Mouse (Mus musculus): ENCODE measurements around the gene Dmrtc1a. TPM values are rescaled to one million over a fixed set of nuclear protein-coding genes. Genes with fewer than 3 reads are reported as not detected.
"Not testable (repeated sequence)": the region's sequence is repeated elsewhere in the genome, so short reads cannot be mapped to it uniquely, and the experiment has no call there.

The Dmrtc1a gene
- polyA plus RNA-seq (2015; fragmentation: Nextera tagmentation; extraction: Ambion mirVana), result 2.2 and 2.3 TPM in 2 replicates

DNA sequence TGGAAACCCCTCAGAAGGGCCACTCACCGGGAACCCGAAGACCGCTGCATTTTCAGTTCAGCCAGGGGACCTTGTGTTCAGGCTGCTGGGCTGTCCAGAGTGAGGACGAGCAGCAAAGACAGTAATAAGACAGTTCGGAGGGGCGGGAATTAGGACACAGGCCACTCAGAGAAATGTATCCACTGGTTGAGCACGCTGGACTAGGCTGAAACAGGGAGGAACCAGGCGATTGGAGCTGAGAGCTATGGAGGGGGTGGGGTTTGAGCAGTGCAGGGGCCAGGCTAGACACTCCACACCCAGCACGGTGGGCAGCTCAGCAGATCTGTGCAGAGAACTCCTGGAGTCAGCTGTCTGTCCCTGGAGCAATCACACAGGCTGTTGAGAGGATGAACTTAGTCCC is at the start of gene Dmrtc1a, which contains the start of gene 1700011M02Rik:
Gene Dmrtc1a (minus strand): TSS at position 101 of the 400 bp plus-strand sequence.
Gene 1700011M02Rik (plus strand): TSS at position 319 of the 400 bp plus-strand sequence.
- ATAC-seq, result not testable (repeated sequence)
- WGBS, result 86% methylated on average over 5 of the region's 9 CpGs

DNA sequence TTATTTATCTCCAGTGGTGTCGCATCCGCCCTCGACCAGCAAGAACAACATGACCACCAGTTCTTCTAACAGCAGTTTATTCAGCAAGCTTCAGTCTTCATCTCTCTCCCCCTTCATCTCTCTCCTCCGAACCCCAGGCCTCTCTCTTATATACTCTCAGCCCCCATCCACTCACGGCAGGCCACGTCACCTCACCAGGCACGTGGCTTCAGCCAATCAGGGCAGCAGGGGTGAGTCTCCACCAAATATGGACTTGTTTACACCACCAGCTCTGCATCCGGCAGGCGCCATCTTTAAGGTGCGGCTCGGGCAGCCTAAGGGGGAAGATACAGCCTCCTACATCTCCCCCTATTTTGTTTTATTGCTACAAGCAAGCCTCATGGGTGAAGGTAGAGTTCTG is 41.6 kb upstream of the Dmrtc1a start:
- H3K4me2 ChIP-seq (ENCODE audit: low read length); H3K9ac ChIP-seq (ENCODE audit: low read depth, low read length); H3K27ac ChIP-seq (ENCODE audit: low read length); ATAC-seq; H3K36me3 ChIP-seq (ENCODE audit: control insufficient read depth, insufficient read depth, low read length); H3K27me3 ChIP-seq (ENCODE audit: control insufficient read depth, insufficient read depth, low read depth, low read length); H3K4me3 ChIP-seq (ENCODE audit: low read depth, low read length); H3K4me1 ChIP-seq (ENCODE audit: control insufficient read depth, insufficient read depth, low read length); H3K9me3 ChIP-seq (replicated peaks; ENCODE audit: control insufficient read depth, low read length, poor library complexity, severe bottlenecking): not testable (repeated sequence)
- WGBS, result 87% methylated on average over 11 of the region's 11 CpGs

More for the DNA sequence above, at the start of gene Dmrtc1a, which contains the start of gene 1700011M02Rik:
- H3K27me3 ChIP-seq (ENCODE audit: control insufficient read depth, insufficient read depth, low read depth, low read length); H3K36me3 ChIP-seq (ENCODE audit: control insufficient read depth, insufficient read depth, low read length); H3K4me2 ChIP-seq (ENCODE audit: low read length); H3K9ac ChIP-seq (ENCODE audit: low read depth, low read length); H3K4me3 ChIP-seq (ENCODE audit: low read depth, low read length); H3K27ac ChIP-seq (ENCODE audit: low read length); H3K9me3 ChIP-seq (replicated peaks; ENCODE audit: control insufficient read depth, low read length, poor library complexity, severe bottlenecking); H3K4me1 ChIP-seq (ENCODE audit: control insufficient read depth, insufficient read depth, low read length): not testable (repeated sequence)

DNA sequence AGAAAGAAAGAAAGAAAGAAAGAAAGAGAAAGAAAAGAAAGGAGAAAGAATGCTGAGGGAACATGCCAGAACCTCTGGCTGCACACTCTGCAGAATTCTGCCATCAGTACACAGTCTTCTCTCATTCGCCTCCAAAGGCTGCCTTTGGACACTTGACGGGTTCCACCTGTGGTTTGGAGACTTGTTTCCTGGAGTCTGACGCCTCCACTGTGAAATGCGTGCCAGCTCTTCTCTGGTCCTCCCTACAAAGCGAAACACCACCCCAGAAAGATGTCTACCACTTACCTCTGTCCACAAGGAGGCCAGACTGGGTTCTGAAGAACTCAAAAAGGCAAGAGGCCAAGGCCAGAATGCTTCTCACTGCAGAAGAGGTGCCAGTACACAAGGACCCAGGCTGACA is 28.3 kb upstream of the Dmrtc1a start:
- Histone ChIP-seq H3K9ac (ENCODE audit: low read depth, low read length) (no peak overlapping the region), H3K27ac (ENCODE audit: low read length) (no peak overlapping the region), H3K27me3 (ENCODE audit: control insufficient read depth, insufficient read depth, low read depth, low read length) (no peaks in the 10 kb centered on the region; the same call in 1 of the 2 replicates), H3K4me3 (ENCODE audit: low read depth, low read length) (no peak overlapping the region), H3K9me3 (replicated peaks; ENCODE audit: control insufficient read depth, low read length, poor library complexity, severe bottlenecking) (no peaks in the 10 kb centered on the region), H3K36me3 (ENCODE audit: control insufficient read depth, insufficient read depth, low read length) (no peaks in the 10 kb centered on the region), H3K4me2 (ENCODE audit: low read length) (no peak overlapping the region), H3K4me1 (ENCODE audit: control insufficient read depth, insufficient read depth, low read length) (no peaks in the 10 kb centered on the region)
- 82% methylated on average over 5 of the region's 5 CpGs for WGBS
- no peak for ATAC-seq

GRCm38 (mm10) chrX:102934395-102934764 is 25.9 kb upstream of the Dmrtc1a start:
- Histone ChIP-seq H3K36me3 (ENCODE audit: control insufficient read depth, insufficient read depth, low read length) (no peaks in the 10 kb centered on the region), H3K27me3 (ENCODE audit: control insufficient read depth, insufficient read depth, low read depth, low read length) (no peaks in the 10 kb centered on the region; the same call in 1 of the 2 replicates), H3K4me2 (ENCODE audit: low read length) (peak overlapping the region; percentile 58), H3K9ac (ENCODE audit: low read depth, low read length) (peak overlapping the region; percentile 74; the same call in 1 of the 2 replicates), H3K27ac (ENCODE audit: low read length) (no peak overlapping the region), H3K4me3 (ENCODE audit: low read depth, low read length) (peak overlapping the region; percentile 57), H3K9me3 (replicated peaks; ENCODE audit: control insufficient read depth, low read length, poor library complexity, severe bottlenecking) (no peaks in the 10 kb centered on the region), H3K4me1 (ENCODE audit: control insufficient read depth, insufficient read depth, low read length) (no peaks in the 10 kb centered on the region)
- WGBS, result 53% methylated on average over 8 of the region's 8 CpGs
- no peak; the same call in 1 of the 2 replicates for ATAC-seq

DNA sequence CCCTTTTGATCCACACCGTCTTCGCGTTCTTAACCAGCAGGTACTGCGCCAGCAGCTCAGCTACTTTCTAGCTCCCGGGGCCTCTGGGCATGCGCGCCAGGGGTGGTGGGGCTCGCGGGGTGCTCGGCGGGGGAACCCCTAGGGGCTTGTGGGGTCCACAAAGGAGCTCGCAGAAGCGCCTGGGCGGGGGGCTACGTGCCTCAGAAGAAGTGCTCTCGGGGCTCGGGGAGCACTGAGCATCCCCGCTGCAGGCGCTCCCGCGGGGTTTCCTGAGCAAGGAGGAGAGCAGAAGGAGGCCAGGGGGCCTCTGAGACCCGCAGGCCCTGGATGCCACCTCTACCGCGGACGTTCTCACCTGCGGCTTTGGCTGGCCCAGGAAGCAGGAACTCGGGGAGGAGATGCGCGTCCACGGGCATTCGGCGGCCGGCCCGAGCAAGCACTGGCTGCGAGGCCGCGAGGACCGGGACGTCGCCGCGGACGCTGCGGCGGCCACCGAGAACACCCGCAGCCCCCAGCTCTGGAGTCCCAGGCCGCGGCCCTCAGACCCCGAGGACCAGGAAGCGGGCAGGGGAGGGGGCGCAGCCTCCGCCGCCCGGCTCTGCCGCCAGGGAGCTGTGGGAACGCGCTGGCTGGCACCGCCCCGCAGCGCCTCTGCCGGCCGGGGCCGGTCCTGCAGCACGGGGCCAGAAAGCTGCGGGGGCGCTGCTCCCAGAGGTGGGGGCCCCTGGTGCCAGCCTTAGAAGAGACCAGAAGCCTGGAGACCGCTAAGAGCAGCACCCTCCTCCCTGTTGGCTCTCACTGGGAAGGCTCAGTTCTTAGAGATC is 25.3 kb upstream of the Dmrtc1a start:
- WGBS, result 29% methylated on average over 28 of the region's 68 CpGs
- Histone ChIP-seq H3K4me1 (ENCODE audit: control insufficient read depth, insufficient read depth, low read length) (no peaks in the 10 kb centered on the region), H3K4me2 (ENCODE audit: low read length) (peak overlapping the region; percentile 58), H3K36me3 (ENCODE audit: control insufficient read depth, insufficient read depth, low read length) (no peaks in the 10 kb centered on the region), H3K9me3 (replicated peaks; ENCODE audit: control insufficient read depth, low read length, poor library complexity, severe bottlenecking) (no peaks in the 10 kb centered on the region), H3K9ac (ENCODE audit: low read depth, low read length) (peak overlapping the region; percentile 74), H3K4me3 (ENCODE audit: low read depth, low read length) (peak overlapping the region; percentile 57), H3K27me3 (ENCODE audit: control insufficient read depth, insufficient read depth, low read depth, low read length) (no peaks in the 10 kb centered on the region; the same call in 1 of the 2 replicates), H3K27ac (ENCODE audit: low read length) (peak overlapping the region; percentile 57)
- peak; percentile 86 for ATAC-seq

GRCm38 (mm10) chrX:102932992-102933570 is 24.6 kb upstream of the Dmrtc1a start:
- Histone ChIP-seq H3K27me3 (ENCODE audit: control insufficient read depth, insufficient read depth, low read depth, low read length) (no peaks in the 10 kb centered on the region; the same call in 1 of the 2 replicates), H3K4me1 (ENCODE audit: control insufficient read depth, insufficient read depth, low read length) (no peaks in the 10 kb centered on the region), H3K27ac (ENCODE audit: low read length) (peak overlapping the region; percentile 57), H3K9ac (ENCODE audit: low read depth, low read length) (peak overlapping the region; percentile 74), H3K36me3 (ENCODE audit: control insufficient read depth, insufficient read depth, low read length) (no peaks in the 10 kb centered on the region), H3K4me2 (ENCODE audit: low read length) (peak overlapping the region; percentile 58), H3K4me3 (ENCODE audit: low read depth, low read length) (peak overlapping the region; percentile 57), H3K9me3 (replicated peaks; ENCODE audit: control insufficient read depth, low read length, poor library complexity, severe bottlenecking) (no peaks in the 10 kb centered on the region)
- ATAC-seq, result no peak; the same call in 1 of the 2 replicates
- WGBS, result 53% methylated on average over 12 of the region's 12 CpGs

DNA sequence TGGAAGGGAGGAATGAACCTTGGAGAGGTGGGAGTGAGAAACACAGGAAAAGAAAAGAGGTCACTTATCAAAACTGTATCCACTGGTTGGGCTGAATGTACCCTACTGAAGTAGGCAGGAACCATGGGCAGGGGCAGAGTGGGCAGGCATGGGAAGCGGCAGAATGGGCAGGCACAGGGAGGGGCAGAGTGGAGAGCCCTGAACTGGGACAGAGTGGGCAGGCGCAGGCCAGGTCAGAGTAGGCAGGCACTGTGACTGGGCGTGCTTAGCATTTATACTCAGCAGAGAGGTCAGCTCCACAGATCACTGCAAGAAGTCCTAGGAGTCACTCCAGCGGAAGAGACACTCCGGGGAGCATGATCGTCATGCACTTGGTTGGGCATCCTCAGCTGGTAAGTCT is 19.6 kb upstream of the Dmrtc1a start, which contains the start of gene 1700018G05Rik:
Gene 1700018G05Rik (plus strand): TSS at position 301 of the 400 bp plus-strand sequence.
- not testable (repeated sequence) for ATAC-seq; H3K9ac ChIP-seq (ENCODE audit: low read depth, low read length); H3K27ac ChIP-seq (ENCODE audit: low read length); H3K4me3 ChIP-seq (ENCODE audit: low read depth, low read length); H3K4me2 ChIP-seq (ENCODE audit: low read length); H3K4me1 ChIP-seq (ENCODE audit: control insufficient read depth, insufficient read depth, low read length); H3K9me3 ChIP-seq (replicated peaks; ENCODE audit: control insufficient read depth, low read length, poor library complexity, severe bottlenecking); H3K36me3 ChIP-seq (ENCODE audit: control insufficient read depth, insufficient read depth, low read length); H3K27me3 ChIP-seq (ENCODE audit: control insufficient read depth, insufficient read depth, low read depth, low read length)
- 93% methylated on average over 5 of the region's 6 CpGs for WGBS

DNA sequence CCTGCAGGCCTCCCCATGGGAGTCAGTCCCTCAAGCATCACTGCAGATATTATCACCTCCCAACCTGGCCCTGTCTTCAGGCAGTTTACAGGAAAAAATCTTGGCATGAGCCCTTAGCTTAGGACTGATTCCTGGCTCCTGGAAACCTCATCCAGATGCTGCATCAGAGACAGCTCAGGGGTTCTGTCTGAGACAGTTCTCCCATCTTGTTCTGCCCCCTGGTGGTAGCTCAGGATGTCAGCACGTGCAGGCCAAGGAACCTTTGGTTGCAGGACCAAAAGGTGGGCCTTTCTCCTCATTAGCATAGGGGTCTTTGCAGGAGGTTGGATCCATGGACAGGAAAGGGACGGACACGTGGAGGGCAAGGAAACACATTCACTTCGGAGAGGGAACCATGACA is 18.2 kb upstream of the Dmrtc1a start:
- H3K27me3 ChIP-seq (ENCODE audit: control insufficient read depth, insufficient read depth, low read depth, low read length); H3K27ac ChIP-seq (ENCODE audit: low read length); H3K4me3 ChIP-seq (ENCODE audit: low read depth, low read length); H3K4me1 ChIP-seq (ENCODE audit: control insufficient read depth, insufficient read depth, low read length); H3K4me2 ChIP-seq (ENCODE audit: low read length); H3K9me3 ChIP-seq (replicated peaks; ENCODE audit: control insufficient read depth, low read length, poor library complexity, severe bottlenecking); H3K36me3 ChIP-seq (ENCODE audit: control insufficient read depth, insufficient read depth, low read length); H3K9ac ChIP-seq (ENCODE audit: low read depth, low read length): not testable (repeated sequence)
- 26% methylated on average over 3 of the region's 4 CpGs for WGBS
- peak; percentile 39; the same call in 1 of the 2 replicates for ATAC-seq

- not testable (repeated sequence) for H3K36me3 ChIP-seq (ENCODE audit: control insufficient read depth, insufficient read depth, low read length); H3K9ac ChIP-seq (ENCODE audit: low read depth, low read length); H3K27ac ChIP-seq (ENCODE audit: low read length); H3K27me3 ChIP-seq (ENCODE audit: control insufficient read depth, insufficient read depth, low read depth, low read length); ATAC-seq; H3K4me3 ChIP-seq (ENCODE audit: low read depth, low read length); H3K4me1 ChIP-seq (ENCODE audit: control insufficient read depth, insufficient read depth, low read length); H3K4me2 ChIP-seq (ENCODE audit: low read length); H3K9me3 ChIP-seq (replicated peaks; ENCODE audit: control insufficient read depth, low read length, poor library complexity, severe bottlenecking)
- 87% methylated on average over 1 of the region's 1 CpGs for WGBS
Observed at GRCm38 (mm10) chrX:102914823-102915222, 6.3 kb upstream of the Dmrtc1a start.
